Mouse (Mus musculus) lung, embryonic 14.5 days (tissue): ENCODE results near the gene Cyb561a3. TPM values are rescaled to one million over a fixed set of nuclear protein-coding genes. Genes with fewer than 3 reads are reported as not detected.

Experiments
- ATAC-seq: fragments of 200-750 bp; cut with Nextera tagmentation; 2 replicates; pipeline ENCODE4 v1.8.0; 2017; ENCODE audit warnings: mild to moderate bottlenecking, moderate TSS enrichment, moderate library complexity; ENCODE audit not compliant: insufficient read depth
- DNase-seq: peaks from one replicate; pipeline ENCODE4 v3.0.0-alpha.2; 2015
- H3K27ac ChIP-seq: fragments of 300-500 bp; sonication (generic); 2 replicates; pipeline ENCODE4 v1.5.1; 2014; ENCODE audit warnings: low read depth, mild to moderate bottlenecking, moderate library complexity
- H3K27me3 ChIP-seq: fragments of 300-500 bp; sonication (generic); 2 replicates; pipeline ENCODE4 v1.6.1; 2014; ENCODE audit warnings: low read length, control low read depth; ENCODE audit not compliant: insufficient read depth
- H3K36me3 ChIP-seq: fragments of 300-500 bp; sonication (generic); 2 replicates; pipeline ENCODE4 v1.6.1; 2014; ENCODE audit warnings: control low read depth; ENCODE audit not compliant: insufficient read depth
- H3K4me1 ChIP-seq: fragments of 300-500 bp; sonication (generic); 2 replicates; pipeline ENCODE4 v1.6.1; 2014; ENCODE audit warnings: antibody characterized with exemption, control low read depth; ENCODE audit not compliant: insufficient read depth
- H3K4me2 ChIP-seq: fragments of 300-500 bp; sonication (generic); 2 replicates; pipeline ENCODE4 v1.6.1; 2014; ENCODE audit warnings: mild to moderate bottlenecking
- H3K4me3 ChIP-seq: fragments of 300-500 bp; sonication (generic); 2 replicates; pipeline ENCODE4 v1.5.1; 2014; ENCODE audit warnings: low read depth, low read length
- H3K9ac ChIP-seq: fragments of 300-500 bp; sonication (generic); 2 replicates; pipeline ENCODE4 v1.6.1; 2014
- H3K9me3 ChIP-seq: fragments of 300-500 bp; sonication (generic); 2 replicates; pipeline ENCODE4 v1.6.1; 2016; ENCODE audit warnings: low read depth, low read length, control low read depth
- CTCF ChIP-seq: IDR thresholded peaks from 2 replicates; pipeline ENCODE4 v1.5.1; 2016; ENCODE audit warnings: antibody characterized with exemption, low read depth
- WGBS: fragments of 180-500 bp; shearing (Covaris S2); extraction: QIAGEN DNeasy Blood & Tissue Kit; methylation state at CpG from one replicate; pipeline ENCODE4 v1.1.7; 2014; 5-methylcytosine and 5-hydroxymethylcytosine counted together
- polyA plus RNA-seq: library from polyadenylated mRNA; unstranded; fragments of >200 nt; fragmentation: Nextera tagmentation; extraction: Ambion mirVana; gene quantifications from 2 replicates; pipeline ENCODE4 v1.2.1, GENCODE M21; 2014

Gene Cyb561a3
- polyA plus RNA-seq, 1 experiment from 2014 or later = 18.0 TPM

DNA sequence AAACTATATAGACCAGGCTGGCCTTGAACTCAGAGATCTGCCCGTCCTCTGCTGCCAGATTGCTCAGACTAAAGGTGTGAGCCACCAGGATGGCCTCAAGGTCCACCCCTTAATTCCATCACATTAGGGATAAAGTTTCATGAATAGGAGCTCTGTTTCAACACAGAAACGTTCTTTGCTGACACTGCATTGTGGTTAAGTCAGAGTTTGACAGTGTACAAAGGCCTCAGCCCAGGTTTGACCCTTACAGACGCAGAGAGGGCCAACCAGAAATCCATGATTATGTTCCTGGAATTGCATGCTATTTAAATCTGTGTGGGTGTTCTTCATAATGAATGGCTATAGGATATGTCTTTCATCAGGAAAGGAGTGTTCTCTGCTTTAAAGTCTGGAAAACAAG lies 13.3 kb downstream of the Cyb561a3 start:
- peaks cover 19% of the 10 kb centered on the region for H3K36me3 ChIP-seq
- no peak overlapping the region for H3K9ac ChIP-seq
- WGBS = 63% methylated on average over 3 of the region's 3 CpGs
- no peak for TF ChIP-seq CTCF
- DNase-seq (no peak), ATAC-seq (no peak)
- no peaks in the 10 kb centered on the region for H3K9me3 ChIP-seq
- no peaks in the 10 kb centered on the region for H3K27me3 ChIP-seq
- H3K4me3 ChIP-seq = no peak overlapping the region
- H3K4me1 ChIP-seq = no peaks in the 10 kb centered on the region
- no peak overlapping the region for H3K4me2 ChIP-seq
- no peak overlapping the region for H3K27ac ChIP-seq

DNA sequence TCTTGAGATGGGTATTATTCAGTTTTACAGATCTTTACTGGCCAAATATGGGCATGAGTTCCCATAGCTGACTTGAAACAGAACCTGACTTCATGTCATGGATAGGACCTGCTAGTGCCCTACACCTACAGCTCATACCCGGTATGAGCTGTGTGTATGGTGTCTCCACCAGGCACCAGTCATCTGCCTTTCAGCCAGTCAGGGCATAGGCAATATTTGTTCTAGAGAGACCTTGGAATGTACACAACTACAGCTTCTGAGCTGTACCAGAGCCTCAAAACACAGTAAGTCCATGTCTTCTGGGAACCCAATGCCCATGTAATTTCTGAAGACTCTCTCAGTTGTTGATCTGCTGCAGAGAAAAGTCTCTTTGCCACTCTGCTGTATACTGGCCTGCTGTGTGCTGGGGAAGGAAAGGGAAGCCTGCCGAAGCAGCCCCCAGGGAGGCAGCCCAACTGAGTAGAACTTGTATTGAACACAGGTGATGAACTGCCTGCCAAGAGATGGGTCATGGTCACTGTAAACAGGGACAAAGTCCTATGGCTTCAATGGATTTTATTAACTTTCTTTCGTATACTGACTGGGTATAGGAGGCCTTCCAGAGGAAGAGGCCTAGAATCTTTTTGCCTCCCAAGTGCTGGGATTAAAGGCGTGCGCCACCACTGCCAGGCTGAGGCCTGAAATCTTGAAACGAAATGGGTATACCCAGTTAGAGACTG lies 14.8 kb downstream of the Cyb561a3 start:
- no peaks in the 10 kb centered on the region for H3K27me3 ChIP-seq
- no peak overlapping the region for H3K9ac ChIP-seq
- DNase-seq = no peak
- H3K36me3 ChIP-seq = peaks cover 28% of the 10 kb centered on the region
- TF ChIP-seq CTCF = no peak
- ATAC-seq = no peak
- no peak overlapping the region for H3K27ac ChIP-seq
- no peak overlapping the region for H3K4me2 ChIP-seq
- H3K4me3 ChIP-seq = no peak overlapping the region
- 90% methylated on average over 6 of the region's 6 CpGs for WGBS
- no peaks in the 10 kb centered on the region for H3K4me1 ChIP-seq
- H3K9me3 ChIP-seq = no peaks in the 10 kb centered on the region

DNA sequence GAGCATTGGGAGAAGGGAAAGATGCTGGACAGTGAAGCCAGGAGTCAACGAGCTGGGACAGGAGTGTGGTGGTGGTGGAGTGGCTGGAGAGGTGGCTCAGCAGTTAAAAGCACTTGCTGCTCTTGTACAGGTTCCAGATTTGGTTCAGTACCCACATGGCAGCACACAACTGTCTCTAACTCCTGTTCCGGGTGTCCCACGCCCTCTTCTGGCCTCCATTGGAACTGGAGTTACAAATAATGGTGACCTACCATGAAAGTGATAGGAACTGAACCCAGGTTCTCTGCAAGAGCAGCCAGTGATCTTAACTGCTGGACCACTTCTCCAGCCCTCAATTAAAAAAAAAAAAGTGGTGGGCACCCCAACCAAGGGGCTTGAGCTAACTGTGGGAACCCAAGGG lies 21.2 kb downstream of the Cyb561a3 start:
- Histone ChIP-seq H3K36me3 (peaks cover 39% of the 10 kb centered on the region), H3K4me2 (no peak overlapping the region), H3K4me1 (no peaks in the 10 kb centered on the region), H3K27me3 (no peaks in the 10 kb centered on the region), H3K9ac (no peak overlapping the region), H3K27ac (no peak overlapping the region), H3K4me3 (no peak overlapping the region), H3K9me3 (no peaks in the 10 kb centered on the region)
- WGBS = 31% methylated on average over 3 of the region's 3 CpGs
- ATAC-seq (no peak), DNase-seq (no peak)
- peak; percentile 34 for TF ChIP-seq CTCF

- H3K36me3 ChIP-seq = peaks cover 32% of the 10 kb centered on the region
- no peak overlapping the region for H3K4me2 ChIP-seq
- H3K27me3 ChIP-seq = no peaks in the 10 kb centered on the region
- H3K4me3 ChIP-seq = no peak overlapping the region
- no peak for TF ChIP-seq CTCF
- no peak overlapping the region for H3K27ac ChIP-seq
- H3K4me1 ChIP-seq = 0 out of 2 replicates have a peak, but pooled peaks cover 1% of the 10 kb centered on the region
- no peak for DNase-seq
- H3K9ac ChIP-seq = no peak overlapping the region
- no peak for ATAC-seq
- 76% methylated on average over 2 of the region's 2 CpGs for WGBS
- H3K9me3 ChIP-seq = no peaks in the 10 kb centered on the region
These were observed 22.7 kb downstream of the Cyb561a3 start for GRCm38 (mm10) chr19:10599648-10600047.

DNA sequence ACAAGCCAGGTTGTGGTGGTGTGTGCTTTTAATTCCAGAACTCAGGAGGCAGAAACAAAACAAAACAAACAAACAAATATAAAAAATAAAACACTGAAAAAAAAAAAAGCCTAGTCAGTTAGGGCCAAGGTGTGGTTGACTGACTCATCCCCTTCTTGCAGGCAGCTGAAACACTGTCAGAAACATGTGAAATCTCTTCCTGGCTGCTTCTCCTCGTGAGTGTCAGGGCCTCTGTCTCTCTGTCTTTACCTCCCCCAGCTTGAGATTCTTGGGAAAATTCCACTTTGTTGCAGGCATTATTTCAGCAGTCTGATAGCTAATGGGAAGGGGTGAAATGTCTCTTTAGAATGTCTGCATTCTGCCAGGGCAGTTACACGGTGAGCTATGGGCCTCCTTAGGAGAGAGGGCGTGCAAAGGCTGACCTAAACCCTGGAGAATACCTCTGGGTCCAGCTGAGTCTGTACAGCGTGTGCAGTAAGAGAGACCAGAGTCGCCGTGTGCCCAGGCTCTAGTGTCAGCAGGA lies 25.3 kb downstream of the Cyb561a3 start:
- WGBS = 7% methylated on average over 6 of the region's 6 CpGs
- DNase-seq (no peak), ATAC-seq (0 out of 2 replicates have a peak, but pooled peaks have one; percentile 16)
- Histone ChIP-seq H3K4me3 (peak overlapping the region; percentile 21), H3K36me3 (peaks cover 21% of the 10 kb centered on the region), H3K9ac (peak overlapping the region; percentile 61), H3K4me2 (peak overlapping the region; percentile 59), H3K27me3 (no peaks in the 10 kb centered on the region), H3K27ac (peak overlapping the region; percentile 89), H3K4me1 (peaks cover 9% of the 10 kb centered on the region; the same call in 1 of the 2 replicates), H3K9me3 (no peaks in the 10 kb centered on the region)
- no peak for TF ChIP-seq CTCF

DNA sequence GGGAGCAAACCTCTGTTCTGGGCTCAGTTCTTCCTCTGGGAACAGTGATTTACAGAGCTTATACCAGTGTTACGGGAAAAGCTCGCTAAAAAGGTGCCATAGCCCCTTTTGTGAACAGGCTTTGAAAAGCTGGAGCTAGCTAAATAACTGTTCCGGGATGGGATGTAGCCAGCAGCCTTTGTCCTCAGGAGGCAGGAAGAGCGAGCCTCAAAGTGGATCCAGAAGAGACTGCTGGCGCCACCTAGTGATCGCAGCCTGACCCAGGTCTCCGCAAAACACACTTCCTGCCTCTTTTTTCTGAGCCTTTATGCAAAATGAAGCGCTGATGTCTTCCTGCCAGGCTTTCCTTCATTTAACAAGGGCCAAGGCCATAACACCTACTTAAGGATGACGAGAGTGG lies 25.8 kb downstream of the Cyb561a3 start:
- peak; percentile 64; the same call in 1 of the 2 replicates for ATAC-seq

More for the DNA sequence above, 25.8 kb downstream of the Cyb561a3 start:
- Histone ChIP-seq H3K4me2 (peak overlapping the region; percentile 59), H3K27ac (peak overlapping the region; percentile 89), H3K9me3 (no peaks in the 10 kb centered on the region), H3K27me3 (no peaks in the 10 kb centered on the region), H3K9ac (peak overlapping the region; percentile 61), H3K4me3 (peak overlapping the region; percentile 21), H3K36me3 (peaks cover 23% of the 10 kb centered on the region), H3K4me1 (peaks cover 9% of the 10 kb centered on the region; the same call in 1 of the 2 replicates)
- TF ChIP-seq CTCF = peak; percentile 88
- WGBS = under 1% methylated on average over 9 of the region's 9 CpGs
- DNase-seq = peak; percentile 98
